Mouse (Mus musculus): ENCODE data around the gene Kbtbd6.

DNA sequence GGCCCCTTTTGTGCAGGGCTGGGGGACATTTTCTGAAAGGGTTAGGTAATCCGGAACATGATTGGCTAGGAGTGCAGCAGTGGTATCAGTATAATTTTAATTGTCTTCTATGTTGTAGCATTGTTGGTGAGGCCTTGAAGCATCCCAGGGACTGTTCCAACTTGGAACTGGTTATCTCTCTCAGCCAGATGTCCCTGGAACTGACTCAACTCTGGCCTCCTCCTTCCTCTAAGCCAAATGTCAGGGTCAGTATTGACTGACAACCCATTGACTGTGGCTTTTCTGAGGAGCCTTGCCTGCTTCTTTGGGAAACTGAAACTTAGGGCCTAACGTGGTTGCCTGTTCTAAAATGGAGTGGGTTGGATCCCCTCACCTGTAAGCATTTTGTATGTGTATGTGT is 11.0 kb upstream of the Kbtbd6 start:
- no peak for TF ChIP-seq SMC3 (IDR thresholded peaks at IDR 0.05; ENCODE audit: low read depth, low read length)
- no peak for TF ChIP-seq ZC3H11A (IDR thresholded peaks at IDR 0.05; ENCODE audit: low read depth, low read length)
- no peak for TF ChIP-seq MAX (IDR thresholded peaks at IDR 0.05; ENCODE audit: low read length)
- no peak for TF ChIP-seq CHD2 (IDR thresholded peaks at IDR 0.05; ENCODE audit: low read length)

Data from MEL (cell line).